Mouse (Mus musculus): ENCODE results near the gene Rchy1.

DNA sequence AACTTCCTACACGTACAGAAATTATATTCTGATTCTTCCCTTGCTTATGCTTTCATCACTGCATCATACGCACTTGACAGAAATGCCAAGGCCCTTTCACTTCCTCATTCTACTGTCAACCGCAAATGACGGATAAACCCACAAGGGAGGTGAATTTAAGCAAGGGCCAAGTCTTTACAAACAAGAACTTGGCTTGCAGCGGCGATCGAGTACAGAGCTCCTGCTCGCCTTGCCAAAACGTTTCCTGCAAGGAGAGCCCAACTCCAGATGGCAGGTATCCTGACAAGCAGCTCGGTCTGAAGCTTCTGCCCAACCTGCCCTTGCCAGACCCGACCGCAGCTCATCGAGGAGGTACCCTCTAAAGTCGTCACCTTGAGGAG is 619 bp downstream of the Rchy1 start:
- TF ChIP-seq POLR2A (IDR thresholded peaks at IDR 0.05; ENCODE audit: borderline replicate concordance, low read depth, low read length) (no peak), CTCF (IDR thresholded peaks at IDR 0.05; ENCODE audit: low read depth, low read length) (no peak)

All from bone marrow macrophage, adult 2 months (primary cell).